Mouse (Mus musculus) kidney, adult 2 months (tissue): ENCODE measurements around the gene Tecpr2. TPM values are rescaled to one million over a fixed set of nuclear protein-coding genes. Genes with fewer than 3 reads are reported as not detected.
A peak's percentile ranks its signal among the peaks of the same experiment; 100 is the strongest.

Experiments
- DNase-seq: peaks from one replicate; pipeline ENCODE4 v3.0.0; 2021
- H3K27ac ChIP-seq: fragments of 200-500 bp; 2 replicates; pipeline ENCODE4 v1.5.1; 2012; ENCODE audit warnings: low read depth, low read length, control low read depth, inconsistent platforms; ENCODE audit not compliant: insufficient read depth
- H3K27me3 ChIP-seq: fragments of 200-500 bp; replicated peaks from 2 replicates; pipeline ENCODE4 v1.6.1; 2012; ENCODE audit warnings: mild to moderate bottlenecking, moderate library complexity, low read length, inconsistent platforms; ENCODE audit not compliant: control insufficient read depth, insufficient read depth
- H3K36me3 ChIP-seq: fragments of 200-500 bp; 2 replicates; pipeline ENCODE4 v1.6.1; 2012; ENCODE audit warnings: mild to moderate bottlenecking, moderate library complexity, low read length, inconsistent platforms; ENCODE audit not compliant: control insufficient read depth, insufficient read depth
- H3K4me1 ChIP-seq: fragments of 200-500 bp; 2 replicates; pipeline ENCODE4 v1.6.1; 2011; ENCODE audit warnings: low read length; ENCODE audit not compliant: control insufficient read depth, insufficient read depth
- H3K4me3 ChIP-seq: fragments of 200-500 bp; 2 replicates; pipeline ENCODE4 v1.5.1; 2011; ENCODE audit warnings: mild to moderate bottlenecking, low read depth, low read length, control low read depth; ENCODE audit not compliant: insufficient read depth
- CTCF ChIP-seq: fragments of 200-500 bp; conservative IDR thresholded peaks from 2 replicates; pipeline ENCODE4 v1.5.1; 2011; ENCODE audit warnings: low read depth, mild to moderate bottlenecking, control low read depth, low read length, moderate library complexity, mixed read lengths; ENCODE audit not compliant: insufficient read depth, insufficient read length
- POLR2A ChIP-seq: fragments of 200-500 bp; IDR thresholded peaks from one replicate; pipeline ENCODE4 v1.6.1; 2011; ENCODE audit warnings: low read depth, low read length, control low read depth
- WGBS: fragments of 180-500 bp; shearing (Covaris S2); methylation state at CpG from one replicate; pipeline ENCODE4 v1.1.7; 2018; 5-methylcytosine and 5-hydroxymethylcytosine counted together
- polyA plus RNA-seq: library from polyadenylated mRNA; depleted of rRNA; stranded (reverse); fragments of >200 nt; gene quantifications from 2 replicates; pipeline ENCODE4 v1.2.3, GENCODE M21; 2012

The Tecpr2 gene
- polyA plus RNA-seq, 1 experiment, result 4.3 TPM

GRCm38 (mm10) chr12:111007134-111008103 is 118.4 kb downstream of the Tecpr2 start:
- DNase-seq, result peak; percentile 57
- no peak for TF ChIP-seq CTCF
- TF ChIP-seq POLR2A, result no peak
- no peak overlapping the region for H3K27ac ChIP-seq
- no peaks in the 10 kb centered on the region; the same call in 1 of the 2 replicates for H3K4me1 ChIP-seq
- H3K36me3 ChIP-seq, result no peaks in the 10 kb centered on the region
- 67% methylated on average over 14 of the region's 14 CpGs for WGBS
- H3K27me3 ChIP-seq, result no peaks in the 10 kb centered on the region
- H3K4me3 ChIP-seq, result no peak overlapping the region

- Histone ChIP-seq H3K27ac (no peak overlapping the region), H3K36me3 (no peaks in the 10 kb centered on the region), H3K4me3 (no peak overlapping the region), H3K27me3 (no peaks in the 10 kb centered on the region), H3K4me1 (no peaks in the 10 kb centered on the region; the same call in 1 of the 2 replicates)
- WGBS, result 35% methylated on average over 11 of the region's 11 CpGs
- peak; percentile 14 for DNase-seq
- TF ChIP-seq POLR2A, result no peak
- TF ChIP-seq CTCF, result no peak
These were observed 119.7 kb downstream of the Tecpr2 start for GRCm38 (mm10) chr12:111008500-111009490.

- H3K4me1 ChIP-seq, result no peaks in the 10 kb centered on the region; the same call in 1 of the 2 replicates
- 87% methylated on average over 6 of the region's 6 CpGs for WGBS
- H3K36me3 ChIP-seq, result no peaks in the 10 kb centered on the region
- no peak overlapping the region for H3K27ac ChIP-seq
- H3K4me3 ChIP-seq, result no peak overlapping the region
- TF ChIP-seq POLR2A (no peak), CTCF (no peak)
- no peak for DNase-seq
- H3K27me3 ChIP-seq, result no peaks in the 10 kb centered on the region
These were observed 120.7 kb downstream of the Tecpr2 start for GRCm38 (mm10) chr12:111009615-111010257.

GRCm38 (mm10) chr12:111016807-111017206 is 127.7 kb downstream of the Tecpr2 start:
- Histone ChIP-seq H3K27me3 (no peaks in the 10 kb centered on the region), H3K4me1 (no peaks in the 10 kb centered on the region), H3K36me3 (no peaks in the 10 kb centered on the region), H3K27ac (no peak overlapping the region), H3K4me3 (no peak overlapping the region)
- 81% methylated on average over 3 of the region's 3 CpGs for WGBS
- no peak for DNase-seq
- TF ChIP-seq CTCF (no peak), POLR2A (no peak)

- no peak overlapping the region for H3K27ac ChIP-seq
- H3K36me3 ChIP-seq, result no peaks in the 10 kb centered on the region
- no peaks in the 10 kb centered on the region for H3K27me3 ChIP-seq
- no peak overlapping the region for H3K4me3 ChIP-seq
- TF ChIP-seq POLR2A, result no peak
- TF ChIP-seq CTCF, result no peak
- no peaks in the 10 kb centered on the region for H3K4me1 ChIP-seq
- no peak for DNase-seq
- WGBS, result 94% methylated on average over 11 of the region's 11 CpGs
These were observed 129.0 kb downstream of the Tecpr2 start for GRCm38 (mm10) chr12:111018068-111018467.

- Histone ChIP-seq H3K27me3 (no peaks in the 10 kb centered on the region), H3K27ac (no peak overlapping the region), H3K36me3 (no peaks in the 10 kb centered on the region), H3K4me3 (no peak overlapping the region), H3K4me1 (no peaks in the 10 kb centered on the region)
- 91% methylated on average over 2 of the region's 2 CpGs for WGBS
- TF ChIP-seq POLR2A (no peak), CTCF (no peak)
- no peak for DNase-seq
These were observed 130.0 kb downstream of the Tecpr2 start for GRCm38 (mm10) chr12:111019086-111019485.
